Mouse (Mus musculus): ENCODE measurements around the gene Akap2. TPM values are rescaled to one million over a fixed set of nuclear protein-coding genes. Genes with fewer than 3 reads are reported as not detected.
A peak's percentile ranks its signal among the peaks of the same experiment; 100 is the strongest.

The Akap2 gene
- total RNA-seq, 1 experiment from 2014 or later = 0.67 TPM

DNA sequence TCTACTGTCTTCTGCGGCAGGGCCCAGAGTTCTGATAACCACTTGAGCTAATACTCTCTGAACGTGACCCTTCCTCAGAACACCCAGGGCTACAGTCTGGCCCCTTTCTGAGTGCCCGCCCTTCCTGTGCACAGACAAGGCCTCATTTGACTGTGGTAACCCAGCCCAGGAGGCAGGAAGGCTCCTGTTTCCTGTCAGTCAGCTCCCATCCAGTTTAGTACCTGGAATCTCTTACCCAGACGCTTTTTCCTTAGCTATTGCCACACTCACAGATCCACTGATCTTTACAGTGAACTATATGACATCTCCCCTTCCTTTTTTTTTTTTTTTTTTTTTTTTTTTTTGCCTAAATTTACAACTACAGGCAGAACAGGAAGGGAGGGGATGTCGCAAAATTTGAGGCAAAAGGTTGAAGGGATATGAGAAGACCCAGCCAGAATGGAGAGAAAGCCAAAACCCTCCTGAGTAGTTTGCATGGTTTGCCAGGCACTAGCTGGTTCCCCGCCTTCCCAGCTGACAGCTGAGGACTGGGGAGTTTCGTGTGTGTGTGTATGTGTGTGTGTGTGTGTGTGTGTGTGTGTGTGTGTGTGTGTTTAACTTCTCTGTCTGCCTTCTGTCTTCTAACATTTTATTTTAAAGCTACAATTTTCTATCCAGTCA lies 95.6 kb downstream of the Akap2 start:
- no peak for ATAC-seq (replicated peaks; ENCODE audit: insufficient number of reproducible peaks, low FRiP score, low TSS enrichment, poor library complexity, severe bottlenecking)

- ATAC-seq (replicated peaks; ENCODE audit: insufficient number of reproducible peaks, low FRiP score, low TSS enrichment, poor library complexity, severe bottlenecking) = peak; percentile 47; the same call in 1 of the 2 replicates
These were observed 96.1 kb downstream of the Akap2 start for GRCm38 (mm10) chr4:57813576-57813945.

DNA sequence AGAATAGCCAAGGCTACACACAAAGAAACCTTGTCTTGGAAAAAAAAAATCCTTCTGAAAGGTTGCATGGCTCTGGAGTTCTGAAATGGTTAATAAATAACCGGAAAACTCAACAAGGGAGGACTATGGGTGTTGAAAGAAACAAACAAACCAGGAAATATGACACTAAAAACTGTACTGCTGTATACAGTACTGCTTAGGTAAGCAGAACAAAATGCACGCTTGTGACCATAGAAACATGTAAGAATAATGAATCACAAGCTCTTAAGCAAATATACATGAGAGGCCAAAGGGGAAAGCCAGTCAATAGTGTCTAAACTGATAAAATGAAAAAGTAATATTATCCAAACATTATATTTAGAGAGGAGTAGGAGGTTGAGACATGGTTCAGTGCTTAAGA lies 97.9 kb downstream of the Akap2 start:
- ATAC-seq (replicated peaks; ENCODE audit: insufficient number of reproducible peaks, low FRiP score, low TSS enrichment, poor library complexity, severe bottlenecking) = no peak

DNA sequence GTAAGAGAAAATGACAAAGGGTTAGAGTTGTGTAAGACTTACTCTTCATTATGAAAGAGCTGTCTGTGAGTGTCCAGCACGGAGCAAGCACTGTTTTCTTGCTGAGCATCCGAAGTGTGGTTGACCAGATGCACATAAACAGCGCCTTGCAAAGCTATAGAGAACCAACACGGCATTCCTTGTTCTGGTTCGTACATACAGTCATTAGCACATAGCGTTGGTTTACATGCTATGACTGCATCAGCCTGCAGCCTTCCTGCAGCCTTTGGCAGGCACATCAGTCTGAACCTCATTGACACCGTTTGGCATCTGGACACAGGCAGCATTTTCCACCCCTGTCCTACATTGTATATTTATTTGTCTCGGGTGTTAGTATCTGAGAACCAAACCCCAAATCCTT lies 98.7 kb downstream of the Akap2 start:
- ATAC-seq (replicated peaks; ENCODE audit: insufficient number of reproducible peaks, low FRiP score, low TSS enrichment, poor library complexity, severe bottlenecking) = no peak

DNA sequence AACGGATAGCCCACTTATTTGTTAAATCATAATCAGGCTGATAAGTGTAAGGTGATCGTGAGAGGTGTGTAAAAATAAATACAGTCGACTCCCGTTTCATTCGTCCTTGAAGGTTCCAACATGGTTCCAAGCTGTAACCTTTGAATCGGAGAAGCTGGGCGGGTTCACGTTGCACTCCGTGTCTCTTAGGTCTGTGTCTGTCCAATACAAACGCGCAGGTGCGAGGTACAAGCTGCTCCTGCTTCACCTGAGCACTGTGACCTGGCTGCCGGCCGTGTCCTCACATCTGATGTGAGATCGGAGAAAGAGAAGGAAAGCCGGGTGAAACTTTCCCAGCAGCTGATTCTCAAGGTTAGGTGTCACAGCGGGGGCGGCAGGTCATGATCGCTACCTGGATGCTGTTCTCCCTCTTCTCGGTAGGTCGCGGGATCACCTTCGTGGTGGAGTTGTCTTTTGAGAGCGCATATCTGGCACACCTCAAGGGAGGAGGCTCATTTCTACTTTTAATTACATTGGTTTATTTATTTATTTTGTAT lies 103.5 kb downstream of the Akap2 start:
- no peak for ATAC-seq (replicated peaks; ENCODE audit: insufficient number of reproducible peaks, low FRiP score, low TSS enrichment, poor library complexity, severe bottlenecking)

DNA sequence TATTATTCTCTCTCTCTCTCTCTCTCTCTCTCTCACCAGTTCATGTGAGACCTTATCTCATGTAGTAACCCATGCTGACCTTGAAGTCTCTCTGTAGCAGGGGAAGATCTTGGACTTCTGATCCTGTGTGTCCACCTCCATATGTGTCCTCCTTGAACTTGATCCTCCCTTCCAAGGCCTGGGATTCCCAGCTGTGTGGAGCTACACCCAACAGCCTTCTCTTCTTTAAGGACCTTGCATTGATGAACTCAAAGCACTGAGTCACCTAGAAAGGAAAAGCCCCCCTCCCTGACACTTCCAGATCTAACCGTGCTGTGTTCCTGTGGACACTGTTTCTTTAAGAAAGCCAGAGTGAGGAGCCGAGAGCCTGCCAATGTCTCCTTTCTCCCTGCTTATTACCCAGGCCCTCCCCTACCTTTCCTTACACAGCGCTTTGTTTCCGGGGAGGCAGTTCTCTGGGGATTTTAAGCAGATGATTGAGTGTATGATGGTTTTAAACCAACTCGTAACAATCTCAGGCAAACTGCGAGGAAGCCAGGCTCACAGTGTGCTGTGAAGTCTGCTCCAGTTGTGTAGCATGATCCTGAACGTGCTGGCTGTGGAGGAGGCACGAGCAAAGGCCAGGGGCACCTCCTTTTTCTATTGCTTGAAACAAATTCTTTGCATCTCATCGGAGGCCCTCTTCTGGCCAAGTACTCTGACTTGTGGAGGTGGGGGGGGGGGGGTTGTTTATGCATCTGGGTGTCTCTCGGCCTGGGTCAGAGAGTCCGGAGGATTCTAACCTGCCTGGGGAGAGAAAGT lies 104.3 kb downstream of the Akap2 start:
- ATAC-seq (replicated peaks; ENCODE audit: insufficient number of reproducible peaks, low FRiP score, low TSS enrichment, poor library complexity, severe bottlenecking) = no peak

DNA sequence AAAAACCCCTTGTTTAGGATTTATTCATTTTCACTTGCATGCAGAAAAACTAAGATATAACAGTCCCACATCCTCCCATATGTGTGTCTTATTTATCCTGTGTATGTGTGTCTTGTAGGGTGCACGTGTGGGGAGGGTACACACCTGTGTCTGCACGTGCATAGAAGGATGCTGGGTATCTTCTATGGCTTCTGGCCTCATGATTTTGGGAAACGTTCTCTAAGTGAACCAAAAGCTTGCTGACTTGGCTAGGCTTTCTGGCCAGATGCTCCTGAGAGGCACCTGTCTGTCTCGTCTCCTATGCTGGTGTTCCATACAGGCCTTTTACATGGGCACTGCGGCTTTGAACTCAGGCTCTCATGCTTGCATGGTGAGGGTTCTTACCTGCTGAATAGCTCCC lies 105.2 kb downstream of the Akap2 start:
- no peak for ATAC-seq (replicated peaks; ENCODE audit: insufficient number of reproducible peaks, low FRiP score, low TSS enrichment, poor library complexity, severe bottlenecking)

DNA sequence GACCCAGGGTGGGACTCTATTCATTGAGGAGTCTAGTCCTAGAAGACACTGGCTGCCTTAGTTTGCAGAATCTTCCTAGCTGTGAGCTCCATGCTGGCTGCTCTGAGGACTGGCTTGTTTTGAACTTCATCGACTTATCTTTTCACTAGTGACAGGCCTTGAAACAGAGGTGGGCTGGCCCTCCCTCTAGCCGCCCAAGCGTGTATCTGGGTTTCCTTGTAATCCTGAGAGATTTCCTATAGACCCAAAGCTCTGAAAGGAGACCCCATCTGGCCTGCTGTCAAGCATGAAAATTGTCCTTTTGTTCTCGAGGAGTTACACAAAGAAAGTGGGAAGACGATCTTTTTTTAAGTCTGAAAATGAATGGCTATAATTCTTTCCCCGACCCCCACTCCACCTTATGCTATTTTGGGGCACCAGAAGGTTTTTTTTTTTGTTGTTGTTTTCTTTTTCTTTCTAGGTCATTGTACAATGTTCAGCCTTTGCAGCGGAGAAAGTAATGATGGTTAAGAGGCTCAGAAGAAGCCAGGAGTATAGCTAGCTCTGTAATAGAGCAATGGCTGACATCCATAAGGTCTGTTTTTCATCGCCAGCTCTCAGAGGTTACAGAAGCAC lies 107.3 kb downstream of the Akap2 start:
- no peak for ATAC-seq (replicated peaks; ENCODE audit: insufficient number of reproducible peaks, low FRiP score, low TSS enrichment, poor library complexity, severe bottlenecking)

DNA sequence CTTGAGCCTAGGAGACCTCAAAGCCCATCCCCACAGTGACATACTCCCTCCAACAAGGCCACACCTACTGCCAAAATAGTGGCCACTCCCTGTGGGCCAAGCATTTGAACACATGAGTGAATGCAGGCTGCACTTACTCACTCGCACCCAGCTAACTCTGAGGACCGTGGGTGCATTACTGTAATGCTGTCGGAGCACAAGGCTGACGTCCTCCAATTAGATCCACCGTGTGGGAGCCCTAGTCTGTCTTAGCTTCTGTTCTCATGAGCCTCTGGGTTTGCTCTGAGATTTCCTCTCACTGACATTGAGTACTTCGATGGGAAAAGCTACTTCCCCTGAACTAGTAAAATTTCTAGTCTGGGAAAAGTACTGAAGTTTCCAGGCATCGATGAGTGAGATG lies 108.8 kb downstream of the Akap2 start:
- ATAC-seq (replicated peaks; ENCODE audit: insufficient number of reproducible peaks, low FRiP score, low TSS enrichment, poor library complexity, severe bottlenecking) = no peak

- ATAC-seq (replicated peaks; ENCODE audit: insufficient number of reproducible peaks, low FRiP score, low TSS enrichment, poor library complexity, severe bottlenecking) = no peak
These were observed 111.7 kb downstream of the Akap2 start for GRCm38 (mm10) chr4:57829131-57829530.

DNA sequence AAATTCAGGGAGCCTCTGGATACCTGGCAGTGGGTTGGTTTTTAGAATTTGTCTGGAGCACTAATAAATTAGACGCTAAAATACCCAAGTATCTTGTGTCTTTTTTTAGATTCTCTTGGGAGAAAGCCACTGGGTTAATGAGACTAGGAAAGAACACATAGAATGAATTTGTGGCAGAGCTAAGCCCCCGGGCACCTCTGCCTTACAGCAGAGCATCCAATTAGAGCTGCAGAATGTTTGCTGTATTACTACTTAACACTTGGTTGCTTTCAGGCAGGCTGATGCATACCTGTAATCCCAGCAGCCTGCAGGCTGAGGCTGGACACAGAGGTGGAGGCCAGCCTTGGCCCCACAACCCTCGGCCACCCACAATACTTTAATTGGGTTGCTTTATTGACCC lies 112.3 kb downstream of the Akap2 start:
- no peak for ATAC-seq (replicated peaks; ENCODE audit: insufficient number of reproducible peaks, low FRiP score, low TSS enrichment, poor library complexity, severe bottlenecking)

DNA sequence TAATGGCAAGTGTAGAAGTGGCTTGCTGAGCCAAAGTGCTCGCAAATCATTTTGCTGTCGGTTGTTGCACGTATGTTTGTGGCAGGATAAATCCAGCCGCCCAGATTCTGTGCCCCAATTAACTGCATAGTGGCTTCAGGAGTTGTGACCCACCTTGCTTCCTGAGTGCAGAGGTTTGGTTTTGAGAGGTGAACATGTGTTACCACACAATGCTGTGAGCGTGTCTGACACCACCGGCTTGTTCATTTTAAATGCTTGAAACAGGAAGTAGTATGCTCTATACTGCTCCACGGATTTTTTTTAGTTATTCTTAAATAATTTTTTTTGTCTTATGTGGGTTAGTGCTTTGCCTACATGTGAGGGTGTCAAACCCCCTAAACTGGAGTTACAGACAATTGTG lies 114.9 kb downstream of the Akap2 start:
- ATAC-seq (replicated peaks; ENCODE audit: insufficient number of reproducible peaks, low FRiP score, low TSS enrichment, poor library complexity, severe bottlenecking) = no peak

GRCm38 (mm10) chr4:57833060-57833459 lies 115.6 kb downstream of the Akap2 start:
- no peak for ATAC-seq (replicated peaks; ENCODE audit: insufficient number of reproducible peaks, low FRiP score, low TSS enrichment, poor library complexity, severe bottlenecking)

- no peak for ATAC-seq (replicated peaks; ENCODE audit: insufficient number of reproducible peaks, low FRiP score, low TSS enrichment, poor library complexity, severe bottlenecking)
These were observed 116.7 kb downstream of the Akap2 start for GRCm38 (mm10) chr4:57834141-57834540.

- ATAC-seq (replicated peaks; ENCODE audit: insufficient number of reproducible peaks, low FRiP score, low TSS enrichment, poor library complexity, severe bottlenecking) = no peak
These were observed 119.6 kb downstream of the Akap2 start for GRCm38 (mm10) chr4:57837089-57837488.

- no peak for ATAC-seq (replicated peaks; ENCODE audit: insufficient number of reproducible peaks, low FRiP score, low TSS enrichment, poor library complexity, severe bottlenecking)
These were observed 121.9 kb downstream of the Akap2 start for GRCm38 (mm10) chr4:57839343-57839742.

GRCm38 (mm10) chr4:57841911-57842310 lies 124.5 kb downstream of the Akap2 start:
- no peak for ATAC-seq (replicated peaks; ENCODE audit: insufficient number of reproducible peaks, low FRiP score, low TSS enrichment, poor library complexity, severe bottlenecking)

DNA sequence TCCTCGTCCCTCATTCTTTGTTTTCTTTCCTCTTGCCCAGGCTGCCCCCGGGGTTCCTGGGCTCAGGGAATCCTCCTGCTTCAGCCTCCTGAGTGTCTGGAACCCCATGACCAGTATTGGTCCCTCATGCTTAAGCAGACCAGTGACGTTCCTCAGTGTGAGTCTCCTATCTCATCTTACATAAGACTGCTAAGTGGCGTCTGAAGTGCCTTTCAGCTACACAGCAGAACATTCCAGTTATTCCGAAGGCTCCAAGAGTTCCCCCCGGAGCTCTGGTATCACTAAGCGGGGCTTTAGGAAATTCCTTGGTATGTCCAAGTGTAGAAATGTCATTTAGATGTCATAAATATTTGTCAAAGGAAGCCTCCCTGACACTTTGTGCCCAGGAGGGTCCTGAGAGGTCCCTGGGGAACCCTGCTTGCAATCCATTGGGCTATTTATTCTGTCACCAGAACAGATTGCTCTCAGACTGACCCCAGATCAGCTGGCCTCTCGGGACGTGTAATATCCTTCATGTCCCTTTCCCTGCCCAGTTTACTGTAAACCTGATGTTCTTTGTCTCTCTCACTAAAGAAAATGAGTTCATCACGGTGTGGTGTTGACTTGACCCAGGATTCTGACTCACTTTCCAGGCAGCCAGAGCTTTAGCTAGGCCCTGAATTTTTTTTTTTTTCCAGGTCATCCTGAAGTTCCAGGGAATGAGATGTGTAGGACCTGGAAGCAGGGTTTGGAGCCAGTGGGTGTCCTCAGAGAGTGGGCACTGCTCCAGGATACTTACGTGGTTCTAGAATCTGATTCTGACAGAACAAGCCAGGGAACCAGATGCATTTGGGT lies 125.2 kb downstream of the Akap2 start:
- no peak for ATAC-seq (replicated peaks; ENCODE audit: insufficient number of reproducible peaks, low FRiP score, low TSS enrichment, poor library complexity, severe bottlenecking)

DNA sequence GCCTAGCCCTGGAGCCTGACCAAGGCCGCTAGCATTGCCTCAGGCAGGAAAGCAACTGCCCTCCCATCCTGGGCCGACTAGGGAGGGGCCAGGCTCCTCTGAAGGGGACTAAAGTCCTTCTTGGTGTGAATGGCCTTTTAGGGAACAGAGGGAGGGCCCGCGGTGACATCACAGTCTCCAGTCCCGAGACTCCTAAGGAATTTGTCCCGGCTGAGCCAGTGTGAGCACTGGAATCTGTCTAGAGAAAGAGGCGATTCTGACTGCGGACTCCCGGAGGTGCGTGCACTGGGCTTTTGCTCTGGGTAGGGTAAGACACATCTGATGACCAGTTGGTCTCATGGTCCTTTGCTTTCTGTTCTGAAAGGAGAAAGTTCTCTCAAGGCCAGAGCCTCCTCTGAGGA lies 127.6 kb downstream of the Akap2 start:
- ATAC-seq (replicated peaks; ENCODE audit: insufficient number of reproducible peaks, low FRiP score, low TSS enrichment, poor library complexity, severe bottlenecking) = no peak
